ENCODE assay signal across 13 mouse cellular contexts in the genomic region with DNA sequence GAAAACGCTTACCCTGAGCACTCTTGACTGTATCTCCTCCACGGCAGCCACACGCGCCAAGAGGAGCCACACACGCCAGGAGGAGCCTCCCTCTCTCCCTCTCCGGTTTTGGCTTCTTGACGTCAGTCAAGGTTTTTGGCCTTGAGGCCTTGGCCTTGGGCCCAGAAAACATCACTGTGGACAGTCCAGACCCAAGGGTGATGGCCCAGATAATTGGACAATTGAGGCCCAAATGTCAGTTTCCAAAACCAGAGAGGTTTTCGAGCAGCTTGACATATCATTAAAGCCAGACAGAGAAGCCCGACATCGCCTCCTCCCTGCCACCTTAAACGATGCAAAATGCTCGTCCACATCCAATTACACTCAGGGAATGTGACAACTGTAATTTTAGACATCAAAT.
DNase-seq lines count a peak whose midpoint lies in the region; ATAC-seq and TF ChIP-seq lines count a peak whose summit lies in the region.
"Had no signal": no experiment of that assay in that cellular context is flagged by ENCODE, and none has a peak within 500 bp of the region (broad histone marks: within the 10 kb centered on the region; RNA-seq: fewer than 3 reads in every experiment).

No protein-coding gene starts in this region.

- H3K9me3 ChIP-seq in forebrain, embryonic 16.5 days (ENCODE audit: control insufficient read depth, low read length): no peaks in the 10 kb centered on the region
- H3K9me3 ChIP-seq: hindbrain, embryonic 10.5 days had no signal

- H3K4me1 ChIP-seq in forebrain, embryonic 16.5 days (replicated peaks; ENCODE audit: control insufficient read depth, insufficient read depth, low read length): no peaks in the 10 kb centered on the region
- H3K4me1 ChIP-seq: hindbrain, embryonic 10.5 days had no signal

- 55% methylated on average over 12 of the region's 12 CpGs for WGBS in forebrain, embryonic 16.5 days

- peak; percentile 69 for ATAC-seq in forebrain, embryonic 16.5 days
- ATAC-seq: activated CD4-positive, CD25-positive, alpha-beta regulatory T cell, adult 4 months had no signal

- no peaks in the 10 kb centered on the region for H3K27me3 ChIP-seq in forebrain, embryonic 16.5 days (replicated peaks; ENCODE audit: control insufficient read depth, insufficient read depth, low read length)

- TF ChIP-seq CTCF in gastrocnemius, adult 2 months (IDR thresholded peaks at IDR 0.05): no peak

- H3K4me3 ChIP-seq in gastrocnemius, adult 2 months: no peak overlapping the region
- H3K4me3 ChIP-seq in forebrain, embryonic 16.5 days (replicated peaks; ENCODE audit: low read length): no peak overlapping the region
- H3K4me3 ChIP-seq: hindbrain, embryonic 10.5 days had no signal

- H3K9ac ChIP-seq in forebrain, embryonic 16.5 days (replicated peaks; ENCODE audit: low read depth, low read length): no peak overlapping the region
- H3K9ac ChIP-seq: lung, embryonic 14.5 days had no signal

- no peak overlapping the region for H3K27ac ChIP-seq in gastrocnemius, adult 2 months
- no peak overlapping the region for H3K27ac ChIP-seq in forebrain, embryonic 16.5 days (ENCODE audit: low read length)
- H3K27ac ChIP-seq: hindbrain, embryonic 10.5 days had no signal

- DNase-seq in gastrocnemius, adult 2 months: peak; percentile 37
- DNase-seq in gastrocnemius, adult 8-10 months (ENCODE audit: low spot score in 2 of 2): no peak
- peak; percentile 52 for DNase-seq in testis, postnatal 10 days (ENCODE audit: low spot score)
- DNase-seq in testis, postnatal 14 days (ENCODE audit: low spot score): no peak
- DNase-seq in lung, postnatal 10 days: no peak
- no peak for DNase-seq in embryo, embryonic 9.5 days (ENCODE audit: extremely low spot score)
- DNase-seq in lung, postnatal 14 days: no peak
- DNase-seq: kidney, postnatal 25 days; lung, embryonic 14.5 days; right cerebral cortex, postnatal 14 days had no signal

- no peaks in the 10 kb centered on the region for H3K36me3 ChIP-seq in forebrain, embryonic 16.5 days (ENCODE audit: control insufficient read depth, insufficient read depth)
- H3K36me3 ChIP-seq: hindbrain, embryonic 10.5 days had no signal

- H3K4me2 ChIP-seq in forebrain, embryonic 16.5 days (ENCODE audit: low read length): no peak overlapping the region
- H3K4me2 ChIP-seq: lung, embryonic 14.5 days had no signal

- intact Hi-C loops in gastrocnemius, adult 2 months (cut with DNase I): no loop called here

Comparison
In these comparisons a context has a peak if more than half of its experiments do, and no peak if none do; other contexts are left out.
1. DNase-seq: peak in gastrocnemius, adult 2 months (single experiment) and testis, postnatal 10 days (single experiment); none in gastrocnemius, adult 8-10 months (0 of 2), testis, postnatal 14 days (single experiment), lung, postnatal 10 days (single experiment), embryo, embryonic 9.5 days (single experiment) and lung, postnatal 14 days (single experiment).